Mouse (Mus musculus) myocyte (in vitro differentiated cells): ENCODE measurements around the gene Sh3gl3. TPM values are rescaled to one million over a fixed set of nuclear protein-coding genes. Genes with fewer than 3 reads are reported as not detected.

Experiments
- H3K27me3 ChIP-seq: one replicate; pipeline ENCODE4 v1.6.1; 2011; ENCODE audit not compliant: control insufficient read depth, insufficient read depth, insufficient read length
- H3K36me3 ChIP-seq: one replicate; pipeline ENCODE4 v1.6.1; 2011; ENCODE audit not compliant: control insufficient read depth, insufficient read depth
- H3K4me2 ChIP-seq: one replicate; pipeline ENCODE4 v1.6.1; 2011; ENCODE audit warnings: low read depth, control low read depth
- H3K4me3 ChIP-seq: one replicate; pipeline ENCODE4 v1.5.1; 2011; ENCODE audit warnings: mild to moderate bottlenecking, control low read depth, moderate library complexity
- H3K79me2 ChIP-seq: one replicate; pipeline ENCODE4 v1.6.1; 2011; ENCODE audit not compliant: control insufficient read depth, insufficient read depth
- H3ac ChIP-seq: one replicate; pipeline ENCODE4 v1.6.1; 2011; ENCODE audit not compliant: control insufficient read depth, insufficient read length
- CEBPB ChIP-seq: IDR thresholded peaks from 2 replicates; pipeline ENCODE4 v1.6.1; 2011; ENCODE audit warnings: mild to moderate bottlenecking, moderate library complexity; ENCODE audit not compliant: poor library complexity, insufficient read depth, severe bottlenecking
- E2F4 ChIP-seq: IDR thresholded peaks from one replicate; pipeline ENCODE4 v1.6.1; 2011; ENCODE audit warnings: mild to moderate bottlenecking, control low read depth, moderate library complexity; ENCODE audit not compliant: insufficient read depth
- MAX ChIP-seq: IDR thresholded peaks from one replicate; pipeline ENCODE4 v1.6.1; 2011; ENCODE audit warnings: low read depth, mild to moderate bottlenecking, control low read depth
- MYOD1 ChIP-seq, 3 experiments: IDR thresholded peaks; one replicate each; pipeline ENCODE4 v1.6.1; 2011; ENCODE audit warnings: control low read depth in 2 of 3, low read depth in 2 of 3, mild to moderate bottlenecking in 2 of 3, moderate library complexity in 1 of 3; ENCODE audit not compliant: insufficient read length in 2 of 3, control insufficient read depth in 1 of 3
- MYOG ChIP-seq, 3 experiments: IDR thresholded peaks; one replicate each; pipeline ENCODE4 v1.6.1; 2011; ENCODE audit warnings: control low read depth in 2 of 3, low read depth in 2 of 3, mild to moderate bottlenecking in 2 of 3; ENCODE audit not compliant: insufficient read length in 2 of 3, control insufficient read depth in 1 of 3, insufficient read depth in 1 of 3
- POLR2A ChIP-seq: IDR thresholded peaks from one replicate; pipeline ENCODE4 v1.6.1; 2011; ENCODE audit warnings: low read depth, mild to moderate bottlenecking, control low read depth, moderate library complexity; ENCODE audit not compliant: insufficient read length
- POLR2AphosphoS2 ChIP-seq: IDR thresholded peaks from one replicate; pipeline ENCODE4 v1.6.1; 2011; ENCODE audit warnings: low read depth, control low read depth; ENCODE audit not compliant: insufficient read length
- REST ChIP-seq: IDR thresholded peaks from one replicate; pipeline ENCODE4 v1.6.1; 2011; ENCODE audit warnings: mild to moderate bottlenecking, control low read depth, moderate library complexity; ENCODE audit not compliant: insufficient read depth, insufficient read length
- SRF ChIP-seq: IDR thresholded peaks from one replicate; pipeline ENCODE4 v1.6.1; 2011; ENCODE audit warnings: low read depth; ENCODE audit not compliant: control insufficient read depth, insufficient read length
- TCF12 ChIP-seq: IDR thresholded peaks from one replicate; pipeline ENCODE4 v1.6.1; 2011; ENCODE audit warnings: mild to moderate bottlenecking, control low read depth; ENCODE audit not compliant: poor library complexity, insufficient read depth, severe bottlenecking
- TCF3 ChIP-seq: IDR thresholded peaks from one replicate; pipeline ENCODE4 v1.6.1; 2011; ENCODE audit warnings: low read depth, control low read depth; ENCODE audit not compliant: insufficient read length
- USF1 ChIP-seq: IDR thresholded peaks from one replicate; pipeline ENCODE4 v1.6.1; 2011; ENCODE audit warnings: low read depth, mild to moderate bottlenecking, control low read depth, moderate library complexity
- polyA plus RNA-seq: library from polyadenylated mRNA; unstranded; fragments of >200 nt; fragmentation: generic; extraction: Trizol; gene quantifications from one replicate; pipeline ENCODE4 v1.2.1, GENCODE M21; 2012; ENCODE audit warnings: missing spikeins

The Sh3gl3 gene
- polyA plus RNA-seq, 1 experiment, result 1.1 TPM

DNA sequence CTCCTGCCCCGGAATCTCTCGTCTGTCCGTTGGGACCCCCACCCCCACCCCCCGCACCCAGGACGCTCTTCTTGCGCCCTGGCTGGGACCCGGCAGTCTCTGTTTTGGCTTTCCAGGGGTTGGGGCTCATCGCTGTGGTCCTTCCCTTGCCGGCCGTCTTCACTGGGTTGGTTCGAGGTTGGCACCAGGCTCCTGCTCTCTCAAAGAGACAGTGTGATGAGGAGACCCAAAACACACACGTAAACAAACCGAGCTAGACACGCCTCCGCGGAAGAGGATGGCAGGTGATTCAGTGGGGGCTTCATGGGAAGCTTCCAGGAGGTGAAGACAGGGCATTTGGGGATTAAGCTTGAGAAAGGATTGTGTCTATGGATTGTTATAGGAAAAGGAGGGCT lies 1.7 kb downstream of the Sh3gl3 start:
- H3K4me3 ChIP-seq, result no peak overlapping the region
- TF ChIP-seq REST, result no peak
- TF ChIP-seq POLR2AphosphoS2, result no peak
- no peak for TF ChIP-seq SRF
- TF ChIP-seq POLR2A, result no peak
- no peaks in the 10 kb centered on the region for H3K79me2 ChIP-seq
- H3K4me2 ChIP-seq, result peak overlapping the region; percentile 30
- H3K36me3 ChIP-seq, result no peaks in the 10 kb centered on the region
- no peaks in the 10 kb centered on the region for H3K27me3 ChIP-seq
- H3ac ChIP-seq, result no peak overlapping the region

DNA sequence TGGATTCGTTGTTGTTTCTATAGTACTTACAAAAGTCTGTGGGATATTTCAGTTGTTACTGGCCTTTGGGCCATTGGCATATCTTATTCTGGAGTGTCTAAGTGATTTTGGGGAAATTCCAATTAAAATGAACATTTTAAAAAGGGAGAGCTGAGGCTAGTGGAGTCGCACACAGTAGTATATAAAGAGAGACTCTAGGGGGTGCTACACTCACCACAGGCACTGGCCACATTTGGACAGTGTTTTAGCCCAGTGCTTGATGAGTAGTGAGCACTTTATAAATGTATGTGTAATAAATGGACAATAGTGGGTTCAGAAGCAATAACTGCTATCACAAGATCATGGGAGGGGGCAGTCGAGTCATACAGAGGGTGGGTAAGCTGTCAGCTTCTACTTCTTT lies 2.6 kb downstream of the Sh3gl3 start:
- Histone ChIP-seq H3K4me2 (no peak overlapping the region), H3K4me3 (no peak overlapping the region)
- TF ChIP-seq POLR2AphosphoS2 (no peak), CEBPB (no peak), MYOD1 (IDR thresholded peaks at IDR 0.05; ENCODE audit: control insufficient read depth in 1 of 3, insufficient read length in 2 of 3, low read depth in 2 of 3) (no peak), MYOG (IDR thresholded peaks at IDR 0.05; ENCODE audit: control insufficient read depth in 1 of 3, insufficient read depth in 1 of 3, insufficient read length in 2 of 3, low read depth in 2 of 3) (no peak), MAX (no peak), TCF3 (no peak), E2F4 (no peak), USF1 (no peak), REST (no peak), TCF12 (no peak), POLR2A (no peak), SRF (no peak)

DNA sequence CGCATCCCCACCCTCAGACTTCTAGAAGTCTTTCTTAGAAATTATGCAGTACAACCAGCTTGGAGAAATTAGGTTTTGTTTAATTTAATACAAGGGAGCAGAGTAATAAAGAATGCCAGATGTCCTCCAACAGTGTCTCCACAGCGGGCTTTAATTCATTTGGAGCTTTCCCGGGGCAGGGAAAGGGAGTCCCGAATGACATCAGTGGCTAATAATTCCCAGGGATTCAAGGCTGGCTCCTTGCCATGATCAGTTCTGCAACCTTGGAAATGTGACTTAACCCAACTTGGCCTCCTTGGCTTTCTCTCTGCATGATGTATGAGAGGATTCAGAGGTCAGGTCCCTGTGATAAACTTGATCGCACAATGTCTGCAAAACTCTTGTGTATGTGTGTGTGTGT lies 3.7 kb downstream of the Sh3gl3 start:
- TF ChIP-seq POLR2AphosphoS2, result no peak
- TF ChIP-seq SRF, result no peak
- TF ChIP-seq TCF3, result no peak
- TF ChIP-seq MAX, result no peak
- TF ChIP-seq CEBPB, result no peak
- TF ChIP-seq USF1, result no peak
- no peak for TF ChIP-seq MYOG (IDR thresholded peaks at IDR 0.05; ENCODE audit: control insufficient read depth in 1 of 3, insufficient read depth in 1 of 3, insufficient read length in 2 of 3, low read depth in 2 of 3)
- TF ChIP-seq TCF12, result no peak
- no peak for TF ChIP-seq REST
- no peak for TF ChIP-seq POLR2A
- TF ChIP-seq E2F4, result no peak
- TF ChIP-seq MYOD1 (IDR thresholded peaks at IDR 0.05; ENCODE audit: control insufficient read depth in 1 of 3, insufficient read length in 2 of 3, low read depth in 2 of 3), result no peak
- no peaks in the 10 kb centered on the region for H3K27me3 ChIP-seq

More for the DNA sequence above, 2.6 kb downstream of the Sh3gl3 start:
- H3ac ChIP-seq, result no peak overlapping the region
- no peaks in the 10 kb centered on the region for H3K79me2 ChIP-seq
- H3K27me3 ChIP-seq, result no peaks in the 10 kb centered on the region
- no peaks in the 10 kb centered on the region for H3K36me3 ChIP-seq

DNA sequence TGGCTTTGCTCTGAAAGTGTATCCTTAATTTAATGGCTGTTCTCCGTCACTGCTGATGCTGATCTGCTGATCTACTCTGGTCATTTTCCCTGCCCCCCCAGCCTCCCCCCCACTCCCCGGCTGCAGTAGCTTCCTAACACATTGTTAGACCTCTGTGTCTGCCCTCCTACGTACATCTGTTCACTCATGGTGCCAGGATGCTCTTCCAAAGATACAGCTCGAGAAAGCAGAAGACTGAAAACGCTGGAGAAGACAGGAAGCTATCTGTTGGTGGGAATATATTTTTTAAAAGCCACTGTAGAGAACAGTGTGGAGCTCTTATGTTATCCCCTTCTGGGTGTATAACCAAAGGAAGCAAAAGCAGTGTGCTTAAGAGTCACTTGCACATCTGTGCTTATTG lies 7.3 kb downstream of the Sh3gl3 start:
- Histone ChIP-seq H3K36me3 (no peaks in the 10 kb centered on the region), H3K27me3 (no peaks in the 10 kb centered on the region), H3ac (no peak overlapping the region), H3K4me2 (no peak overlapping the region), H3K79me2 (no peaks in the 10 kb centered on the region), H3K4me3 (no peak overlapping the region)
- TF ChIP-seq MAX (no peak), POLR2A (no peak), REST (no peak), CEBPB (no peak), TCF12 (no peak), MYOG (IDR thresholded peaks at IDR 0.05; ENCODE audit: control insufficient read depth in 1 of 3, insufficient read depth in 1 of 3, insufficient read length in 2 of 3, low read depth in 2 of 3) (no peak), USF1 (no peak), E2F4 (no peak), MYOD1 (IDR thresholded peaks at IDR 0.05; ENCODE audit: control insufficient read depth in 1 of 3, insufficient read length in 2 of 3, low read depth in 2 of 3) (no peak), POLR2AphosphoS2 (no peak)

More for the DNA sequence above, 3.7 kb downstream of the Sh3gl3 start:
- Histone ChIP-seq H3K36me3 (no peaks in the 10 kb centered on the region), H3ac (no peak overlapping the region), H3K79me2 (no peaks in the 10 kb centered on the region), H3K4me2 (no peak overlapping the region), H3K4me3 (no peak overlapping the region)

DNA sequence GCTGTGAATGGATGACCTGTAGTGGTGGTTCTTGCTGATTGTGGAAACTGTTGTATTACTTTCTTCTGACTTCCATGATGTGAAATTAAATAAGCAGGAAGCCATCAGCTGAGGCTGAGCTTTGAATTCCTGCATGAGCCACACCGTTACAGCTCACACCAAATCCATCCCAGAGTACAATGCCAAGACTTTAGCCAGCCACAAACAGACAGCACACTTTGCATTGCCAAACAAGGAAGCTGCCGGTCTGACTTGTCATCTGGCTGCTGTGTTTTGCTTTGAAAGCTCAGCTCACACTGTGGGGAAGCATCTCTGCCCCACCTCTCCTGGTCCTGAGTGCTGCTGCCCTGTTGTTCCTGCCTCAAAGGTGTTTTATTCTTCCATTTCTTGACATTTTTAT lies 9.1 kb downstream of the Sh3gl3 start:
- Histone ChIP-seq H3ac (no peak overlapping the region), H3K4me2 (no peak overlapping the region), H3K27me3 (no peaks in the 10 kb centered on the region), H3K4me3 (no peak overlapping the region), H3K36me3 (no peaks in the 10 kb centered on the region), H3K79me2 (no peaks in the 10 kb centered on the region)
- no peak for TF ChIP-seq CEBPB
- no peak for TF ChIP-seq SRF
- TF ChIP-seq MYOG (IDR thresholded peaks at IDR 0.05; ENCODE audit: control insufficient read depth in 1 of 3, insufficient read depth in 1 of 3, insufficient read length in 2 of 3, low read depth in 2 of 3), result no peak
- TF ChIP-seq MAX, result no peak
- no peak for TF ChIP-seq MYOD1 (IDR thresholded peaks at IDR 0.05; ENCODE audit: control insufficient read depth in 1 of 3, insufficient read length in 2 of 3, low read depth in 2 of 3)
- no peak for TF ChIP-seq POLR2AphosphoS2
- no peak for TF ChIP-seq POLR2A
- no peak for TF ChIP-seq TCF12
- no peak for TF ChIP-seq E2F4
